Mouse (Mus musculus): ENCODE data around the gene Lrrc3b. TPM values are rescaled to one million over a fixed set of nuclear protein-coding genes. Genes with fewer than 3 reads are reported as not detected.

Gene Lrrc3b
- polyA plus RNA-seq, 1 experiment from 2014 or later = 6.9 TPM

GRCm38 (mm10) chr14:15383133-15383532, 55.7 kb downstream of the Lrrc3b start:
- no peak overlapping the region for H3K4me2 ChIP-seq (replicated peaks)
- H3K9ac ChIP-seq (replicated peaks) = no peak overlapping the region
- H3K36me3 ChIP-seq = no peaks in the 10 kb centered on the region
- H3K27ac ChIP-seq (replicated peaks) = no peak overlapping the region
- no peaks in the 10 kb centered on the region for H3K9me3 ChIP-seq
- no peaks in the 10 kb centered on the region for H3K27me3 ChIP-seq
- no peak for ATAC-seq (replicated peaks)
- H3K4me3 ChIP-seq = no peak overlapping the region
- H3K4me1 ChIP-seq = no peaks in the 10 kb centered on the region
- 60% methylated on average over 2 of the region's 2 CpGs for WGBS

- Histone ChIP-seq H3K9me3 (no peaks in the 10 kb centered on the region), H3K4me2 (replicated peaks) (no peak overlapping the region), H3K27ac (replicated peaks) (no peak overlapping the region), H3K27me3 (no peaks in the 10 kb centered on the region), H3K4me1 (no peaks in the 10 kb centered on the region), H3K4me3 (no peak overlapping the region), H3K36me3 (no peaks in the 10 kb centered on the region), H3K9ac (replicated peaks) (no peak overlapping the region)
- WGBS = 85% methylated on average over 2 of the region's 2 CpGs
- ATAC-seq (replicated peaks) = no peak
Measured at GRCm38 (mm10) chr14:15377368-15377767, 61.4 kb downstream of the Lrrc3b start.

GRCm38 (mm10) chr14:15376786-15377185, 62.0 kb downstream of the Lrrc3b start:
- Histone ChIP-seq H3K27me3 (no peaks in the 10 kb centered on the region), H3K27ac (replicated peaks) (no peak overlapping the region), H3K9me3 (no peaks in the 10 kb centered on the region), H3K4me2 (replicated peaks) (no peak overlapping the region), H3K4me3 (no peak overlapping the region), H3K9ac (replicated peaks) (no peak overlapping the region), H3K4me1 (no peaks in the 10 kb centered on the region), H3K36me3 (no peaks in the 10 kb centered on the region)
- ATAC-seq (replicated peaks) = no peak
- WGBS = 89% methylated on average over 1 of the region's 1 CpGs

GRCm38 (mm10) chr14:15374271-15374670, 64.5 kb downstream of the Lrrc3b start:
- H3K9ac ChIP-seq (replicated peaks) = no peak overlapping the region
- ATAC-seq (replicated peaks) = no peak
- H3K9me3 ChIP-seq = no peaks in the 10 kb centered on the region
- no peak overlapping the region for H3K4me2 ChIP-seq (replicated peaks)
- no peak overlapping the region for H3K27ac ChIP-seq (replicated peaks)
- H3K4me3 ChIP-seq = no peak overlapping the region
- no peaks in the 10 kb centered on the region for H3K27me3 ChIP-seq
- no peaks in the 10 kb centered on the region for H3K36me3 ChIP-seq
- no peaks in the 10 kb centered on the region for H3K4me1 ChIP-seq

- no peaks in the 10 kb centered on the region for H3K36me3 ChIP-seq
- H3K27ac ChIP-seq (replicated peaks) = no peak overlapping the region
- no peak overlapping the region for H3K4me3 ChIP-seq
- H3K9me3 ChIP-seq = no peaks in the 10 kb centered on the region
- H3K4me1 ChIP-seq = no peaks in the 10 kb centered on the region
- no peak overlapping the region for H3K4me2 ChIP-seq (replicated peaks)
- H3K9ac ChIP-seq (replicated peaks) = no peak overlapping the region
- WGBS = 59% methylated on average over 1 of the region's 1 CpGs
- H3K27me3 ChIP-seq = no peaks in the 10 kb centered on the region
- ATAC-seq (replicated peaks) = no peak
Measured at GRCm38 (mm10) chr14:15372985-15373384, 65.8 kb downstream of the Lrrc3b start.

- ATAC-seq (replicated peaks) = no peak
- H3K27ac ChIP-seq (replicated peaks) = no peak overlapping the region
Measured at GRCm38 (mm10) chr14:15365045-15365444, 73.7 kb downstream of the Lrrc3b start.

GRCm38 (mm10) chr14:15359893-15360292, 78.9 kb downstream of the Lrrc3b start:
- H3K36me3 ChIP-seq = no peaks in the 10 kb centered on the region
- ATAC-seq (replicated peaks) = no peak
- no peak overlapping the region for H3K4me3 ChIP-seq
- no peak overlapping the region for H3K27ac ChIP-seq (replicated peaks)
- H3K9ac ChIP-seq (replicated peaks) = no peak overlapping the region
- no peaks in the 10 kb centered on the region for H3K4me1 ChIP-seq
- H3K4me2 ChIP-seq (replicated peaks) = no peak overlapping the region
- H3K9me3 ChIP-seq = no peaks in the 10 kb centered on the region
- H3K27me3 ChIP-seq = no peaks in the 10 kb centered on the region
- 86% methylated on average over 1 of the region's 1 CpGs for WGBS

More at GRCm38 (mm10) chr14:15365045-15365444, 73.7 kb downstream of the Lrrc3b start:
- Histone ChIP-seq H3K4me1 (no peaks in the 10 kb centered on the region), H3K36me3 (no peaks in the 10 kb centered on the region), H3K9ac (replicated peaks) (no peak overlapping the region), H3K4me3 (no peak overlapping the region), H3K27me3 (no peaks in the 10 kb centered on the region), H3K4me2 (replicated peaks) (no peak overlapping the region), H3K9me3 (no peaks in the 10 kb centered on the region)
- 96% methylated on average over 6 of the region's 6 CpGs for WGBS

- no peak overlapping the region for H3K4me2 ChIP-seq (replicated peaks)
- no peak for ATAC-seq (replicated peaks)
Measured at GRCm38 (mm10) chr14:15359134-15359533, 79.7 kb downstream of the Lrrc3b start.

GRCm38 (mm10) chr14:15355512-15355911, 83.3 kb downstream of the Lrrc3b start:
- no peaks in the 10 kb centered on the region for H3K9me3 ChIP-seq
- no peak overlapping the region for H3K27ac ChIP-seq (replicated peaks)
- H3K4me2 ChIP-seq (replicated peaks) = no peak overlapping the region
- ATAC-seq (replicated peaks) = no peak
- H3K4me3 ChIP-seq = no peak overlapping the region
- H3K36me3 ChIP-seq = no peaks in the 10 kb centered on the region
- H3K4me1 ChIP-seq = no peaks in the 10 kb centered on the region
- no peak overlapping the region for H3K9ac ChIP-seq (replicated peaks)
- WGBS = 26% methylated on average over 3 of the region's 3 CpGs
- H3K27me3 ChIP-seq = no peaks in the 10 kb centered on the region

More at GRCm38 (mm10) chr14:15359134-15359533, 79.7 kb downstream of the Lrrc3b start:
- Histone ChIP-seq H3K9me3 (no peaks in the 10 kb centered on the region), H3K4me1 (no peaks in the 10 kb centered on the region), H3K36me3 (no peaks in the 10 kb centered on the region), H3K9ac (replicated peaks) (no peak overlapping the region), H3K27me3 (no peaks in the 10 kb centered on the region), H3K27ac (replicated peaks) (no peak overlapping the region), H3K4me3 (no peak overlapping the region)
- 60% methylated on average over 3 of the region's 3 CpGs for WGBS

- H3K9ac ChIP-seq (replicated peaks) = no peak overlapping the region
- H3K36me3 ChIP-seq = no peaks in the 10 kb centered on the region
- H3K4me2 ChIP-seq (replicated peaks) = no peak overlapping the region
- no peak overlapping the region for H3K27ac ChIP-seq (replicated peaks)
- WGBS = 85% methylated on average over 5 of the region's 5 CpGs
- no peaks in the 10 kb centered on the region for H3K9me3 ChIP-seq
- H3K4me3 ChIP-seq = no peak overlapping the region
- no peaks in the 10 kb centered on the region for H3K27me3 ChIP-seq
- H3K4me1 ChIP-seq = no peaks in the 10 kb centered on the region
- no peak for ATAC-seq (replicated peaks)
Measured at GRCm38 (mm10) chr14:15354299-15354698, 84.5 kb downstream of the Lrrc3b start.

- H3K9me3 ChIP-seq = no peaks in the 10 kb centered on the region
- no peak overlapping the region for H3K4me2 ChIP-seq (replicated peaks)
- no peaks in the 10 kb centered on the region for H3K4me1 ChIP-seq
- no peak overlapping the region for H3K27ac ChIP-seq (replicated peaks)
- no peaks in the 10 kb centered on the region for H3K27me3 ChIP-seq
- WGBS = 72% methylated on average over 2 of the region's 2 CpGs
- no peaks in the 10 kb centered on the region for H3K36me3 ChIP-seq
- ATAC-seq (replicated peaks) = no peak
- no peak overlapping the region for H3K4me3 ChIP-seq
- H3K9ac ChIP-seq (replicated peaks) = no peak overlapping the region
Measured at GRCm38 (mm10) chr14:15333130-15333529, 105.7 kb downstream of the Lrrc3b start.

- Histone ChIP-seq H3K4me2 (replicated peaks) (no peak overlapping the region), H3K9ac (replicated peaks) (no peak overlapping the region), H3K27me3 (no peaks in the 10 kb centered on the region), H3K36me3 (no peaks in the 10 kb centered on the region), H3K4me3 (no peak overlapping the region), H3K9me3 (no peaks in the 10 kb centered on the region), H3K27ac (replicated peaks) (no peak overlapping the region), H3K4me1 (no peaks in the 10 kb centered on the region)
- no peak for ATAC-seq (replicated peaks)
- 52% methylated on average over 1 of the region's 1 CpGs for WGBS
Measured at GRCm38 (mm10) chr14:15331370-15331769, 107.4 kb downstream of the Lrrc3b start.

GRCm38 (mm10) chr14:15330155-15330554, 108.6 kb downstream of the Lrrc3b start:
- no peaks in the 10 kb centered on the region for H3K36me3 ChIP-seq
- 75% methylated on average over 1 of the region's 1 CpGs for WGBS

More at GRCm38 (mm10) chr14:15330155-15330554, 108.6 kb downstream of the Lrrc3b start:
- Histone ChIP-seq H3K9ac (replicated peaks) (no peak overlapping the region), H3K4me2 (replicated peaks) (no peak overlapping the region), H3K27ac (replicated peaks) (no peak overlapping the region), H3K4me1 (no peaks in the 10 kb centered on the region), H3K27me3 (no peaks in the 10 kb centered on the region), H3K9me3 (no peaks in the 10 kb centered on the region), H3K4me3 (no peak overlapping the region)
- ATAC-seq (replicated peaks) = no peak

Data from forebrain, embryonic 15.5 days (tissue).